Mouse (Mus musculus) cortical plate, adult 2 months (tissue): ENCODE measurements around the gene Tbl2. TPM values are rescaled to one million over a fixed set of nuclear protein-coding genes. Genes with fewer than 3 reads are reported as not detected.
A peak's percentile ranks its signal among the peaks of the same experiment; 100 is the strongest.

Experiments
- H3K27ac ChIP-seq: fragments of 200-500 bp; 2 replicates; pipeline ENCODE4 v1.5.1; 2012; ENCODE audit warnings: low read length, control low read depth, inconsistent platforms; ENCODE audit not compliant: insufficient read depth
- H3K4me1 ChIP-seq: fragments of 200-500 bp; 2 replicates; pipeline ENCODE4 v1.6.1; 2011; ENCODE audit warnings: low read length; ENCODE audit not compliant: control insufficient read depth, insufficient read depth
- H3K4me3 ChIP-seq: fragments of 200-500 bp; 2 replicates; pipeline ENCODE4 v1.5.1; 2011; ENCODE audit warnings: mild to moderate bottlenecking, low read length, control low read depth; ENCODE audit not compliant: insufficient read depth
- CTCF ChIP-seq: fragments of 200-500 bp; IDR thresholded peaks from 2 replicates; pipeline ENCODE4 v1.5.1; 2011; ENCODE audit warnings: mild to moderate bottlenecking, control low read depth, low read length; ENCODE audit not compliant: insufficient read depth; ENCODE audit errors: extremely low read depth
- POLR2A ChIP-seq: fragments of 200-500 bp; IDR thresholded peaks from 2 replicates; pipeline ENCODE4 v1.6.1; 2011; ENCODE audit warnings: mild to moderate bottlenecking, low read length, control low read depth; ENCODE audit not compliant: insufficient read depth; ENCODE audit errors: extremely low read depth
- polyA plus RNA-seq: library from polyadenylated mRNA; depleted of rRNA; stranded (reverse); fragments of >200 nt; gene quantifications from 2 replicates; pipeline ENCODE4 v1.2.3, GENCODE M21; 2012

The Tbl2 gene
- polyA plus RNA-seq, 1 experiment: 11.7 TPM

GRCm38 (mm10) chr5:135145532-135145931 lies 3.9 kb upstream of the Tbl2 start:
- no peaks in the 10 kb centered on the region; the same call in 1 of the 2 replicates for H3K4me1 ChIP-seq
- no peak overlapping the region for H3K27ac ChIP-seq
- TF ChIP-seq POLR2A (no peak), CTCF (no peak)
- H3K4me3 ChIP-seq: no peak overlapping the region

GRCm38 (mm10) chr5:135145955-135146354 lies 3.5 kb upstream of the Tbl2 start:
- no peaks in the 10 kb centered on the region; the same call in 1 of the 2 replicates for H3K4me1 ChIP-seq
- H3K27ac ChIP-seq: no peak overlapping the region
- no peak overlapping the region for H3K4me3 ChIP-seq
- TF ChIP-seq POLR2A: no peak
- TF ChIP-seq CTCF: no peak

- TF ChIP-seq POLR2A (no peak), CTCF (no peak)
- no peaks in the 10 kb centered on the region; the same call in 1 of the 2 replicates for H3K4me1 ChIP-seq
- H3K4me3 ChIP-seq: peak overlapping the region; percentile 62
- H3K27ac ChIP-seq: no peak overlapping the region
These were observed 773 bp upstream of the Tbl2 start for GRCm38 (mm10) chr5:135148715-135149052.

GRCm38 (mm10) chr5:135149820-135150178 lies 342 bp downstream of the Tbl2 start:
- Histone ChIP-seq H3K27ac (0 out of 2 replicates have a peak overlapping the region, but pooled peaks have one; percentile 24), H3K4me1 (no peaks in the 10 kb centered on the region; the same call in 1 of the 2 replicates), H3K4me3 (peak overlapping the region; percentile 62)
- TF ChIP-seq CTCF: no peak
- TF ChIP-seq POLR2A: no peak

GRCm38 (mm10) chr5:135156496-135156895 lies 7.0 kb downstream of the Tbl2 start:
- Histone ChIP-seq H3K4me1 (peaks cover 2% of the 10 kb centered on the region; the same call in 1 of the 2 replicates), H3K4me3 (no peak overlapping the region), H3K27ac (no peak overlapping the region)
- TF ChIP-seq CTCF (no peak), POLR2A (no peak)

- Histone ChIP-seq H3K27ac (peak overlapping the region; percentile 51; the same call in 1 of the 2 replicates), H3K4me3 (no peak overlapping the region), H3K4me1 (peaks cover 3% of the 10 kb centered on the region; the same call in 1 of the 2 replicates)
- TF ChIP-seq POLR2A (no peak), CTCF (no peak)
These were observed 11.8 kb downstream of the Tbl2 start for GRCm38 (mm10) chr5:135161221-135161620.

- peak overlapping the region; percentile 51; the same call in 1 of the 2 replicates for H3K27ac ChIP-seq
- peaks cover 3% of the 10 kb centered on the region; the same call in 1 of the 2 replicates for H3K4me1 ChIP-seq
- no peak overlapping the region for H3K4me3 ChIP-seq
- no peak for TF ChIP-seq POLR2A
These were observed 12.2 kb downstream of the Tbl2 start for GRCm38 (mm10) chr5:135161650-135162049.

- Histone ChIP-seq H3K4me1 (peaks cover 3% of the 10 kb centered on the region; the same call in 1 of the 2 replicates), H3K4me3 (no peak overlapping the region), H3K27ac (no peak overlapping the region)
- no peak for TF ChIP-seq CTCF
These were observed 12.9 kb downstream of the Tbl2 start for GRCm38 (mm10) chr5:135162361-135162760.

- H3K4me3 ChIP-seq: no peak overlapping the region
- TF ChIP-seq POLR2A (no peak), CTCF (no peak)
- H3K27ac ChIP-seq: no peak overlapping the region
- peaks cover 3% of the 10 kb centered on the region; the same call in 1 of the 2 replicates for H3K4me1 ChIP-seq
These were observed 13.4 kb downstream of the Tbl2 start for GRCm38 (mm10) chr5:135162821-135163220.

GRCm38 (mm10) chr5:135166909-135167308 lies 17.5 kb downstream of the Tbl2 start:
- Histone ChIP-seq H3K4me3 (no peak overlapping the region), H3K4me1 (peaks cover 5% of the 10 kb centered on the region; the same call in 1 of the 2 replicates), H3K27ac (no peak overlapping the region)
- TF ChIP-seq POLR2A (no peak), CTCF (no peak)

- H3K27ac ChIP-seq: no peak overlapping the region
- peaks cover 5% of the 10 kb centered on the region; the same call in 1 of the 2 replicates for H3K4me1 ChIP-seq
- TF ChIP-seq CTCF (no peak), POLR2A (no peak)
- no peak overlapping the region; the same call in 1 of the 2 replicates for H3K4me3 ChIP-seq
These were observed 18.0 kb downstream of the Tbl2 start for GRCm38 (mm10) chr5:135167469-135167868.
